8 mouse cellular contexts compared by ENCODE assay signal in genomic region chr10:60285183-60285582, GRCm38 (mm10). TPM values are rescaled to one million over a fixed set of nuclear protein-coding genes. Genes with fewer than 3 reads are reported as not detected.
DNase-seq lines count a peak whose midpoint lies in the region; ATAC-seq lines count a peak whose summit lies in the region.

No protein-coding gene starts in this region.

- peak; percentile 5; the same call in 1 of the 2 replicates for ATAC-seq in heart, embryonic 16.5 days (replicated peaks; ENCODE audit: extremely low read depth, insufficient read depth, low FRiP score)
- peak; percentile 27 for ATAC-seq in hindbrain, embryonic 13.5 days (ENCODE audit: low FRiP score)
- ATAC-seq in midbrain, embryonic 13.5 days = peak; percentile 49
- no peak for ATAC-seq in activated CD4-positive, CD25-positive, alpha-beta regulatory T cell, adult 4 months

- H3K4me1 ChIP-seq in heart, embryonic 16.5 days (ENCODE audit: control insufficient read depth, insufficient read depth, low read length) = peaks cover 78% of the 10 kb centered on the region
- H3K4me1 ChIP-seq in brown adipose tissue, adult 24 weeks (ENCODE audit: control insufficient read depth, insufficient read depth, insufficient read length, low read length) = peaks cover 81% of the 10 kb centered on the region
- H3K4me1 ChIP-seq in hindbrain, embryonic 13.5 days (replicated peaks) = peaks cover 95% of the 10 kb centered on the region
- peaks cover 89% of the 10 kb centered on the region for H3K4me1 ChIP-seq in midbrain, embryonic 13.5 days (replicated peaks)

- peak overlapping the region; percentile 3; the same call in 1 of the 2 replicates for H3K4me3 ChIP-seq in heart, embryonic 16.5 days (ENCODE audit: low read length)
- H3K4me3 ChIP-seq in brown adipose tissue, adult 24 weeks (ENCODE audit: insufficient read depth, low read depth, low read length) = peak overlapping the region; percentile 4; the same call in 1 of the 2 replicates
- peak overlapping the region; percentile 25 for H3K4me3 ChIP-seq in hindbrain, embryonic 13.5 days
- H3K4me3 ChIP-seq in midbrain, embryonic 13.5 days (replicated peaks) = peak overlapping the region; percentile 25

- 0 out of 2 replicates have a peak overlapping the region, but pooled peaks have one; percentile 3 for H3K9ac ChIP-seq in heart, embryonic 16.5 days (ENCODE audit: low read length)
- H3K9ac ChIP-seq in hindbrain, embryonic 13.5 days = peak overlapping the region; percentile 36
- peak overlapping the region; percentile 48 for H3K9ac ChIP-seq in midbrain, embryonic 13.5 days (replicated peaks)

- 50% methylated on average over 8 of the region's 8 CpGs for WGBS in heart, embryonic 16.5 days
- WGBS in hindbrain, embryonic 13.5 days = 45% methylated on average over 8 of the region's 8 CpGs
- WGBS in midbrain, embryonic 13.5 days = 35% methylated on average over 8 of the region's 8 CpGs

- no peaks in the 10 kb centered on the region for H3K9me3 ChIP-seq in heart, embryonic 16.5 days (replicated peaks; ENCODE audit: control insufficient read depth, low read length)
- H3K9me3 ChIP-seq in hindbrain, embryonic 13.5 days = no peaks in the 10 kb centered on the region
- no peaks in the 10 kb centered on the region for H3K9me3 ChIP-seq in midbrain, embryonic 13.5 days

- no peaks in the 10 kb centered on the region for H3K36me3 ChIP-seq in heart, embryonic 16.5 days (ENCODE audit: control insufficient read depth, insufficient read depth)
- no peaks in the 10 kb centered on the region for H3K36me3 ChIP-seq in hindbrain, embryonic 13.5 days
- no peaks in the 10 kb centered on the region for H3K36me3 ChIP-seq in midbrain, embryonic 13.5 days

- peak overlapping the region; percentile 29 for H3K4me2 ChIP-seq in heart, embryonic 16.5 days (ENCODE audit: low read depth, low read length)
- peak overlapping the region; percentile 52 for H3K4me2 ChIP-seq in hindbrain, embryonic 13.5 days
- H3K4me2 ChIP-seq in midbrain, embryonic 13.5 days (replicated peaks) = peak overlapping the region; percentile 57

- no peaks in the 10 kb centered on the region for H3K27me3 ChIP-seq in heart, embryonic 16.5 days (ENCODE audit: control insufficient read depth, insufficient read depth, low read length)
- H3K27me3 ChIP-seq in hindbrain, embryonic 13.5 days = no peaks in the 10 kb centered on the region
- no peaks in the 10 kb centered on the region for H3K27me3 ChIP-seq in midbrain, embryonic 13.5 days

- peak overlapping the region; percentile 69 for H3K27ac ChIP-seq in heart, embryonic 16.5 days (ENCODE audit: low read length)
- H3K27ac ChIP-seq in brown adipose tissue, adult 24 weeks (replicated peaks; ENCODE audit: low read depth, low read length) = peak overlapping the region; percentile 37
- H3K27ac ChIP-seq in hindbrain, embryonic 13.5 days = peak overlapping the region; percentile 90
- H3K27ac ChIP-seq in midbrain, embryonic 13.5 days = peak overlapping the region; percentile 81

- intact Hi-C loops in heart, postnatal 10 days (cut with DNase I) = no loop called here

- DNase-seq in heart, postnatal 10 days = no peak
- DNase-seq in urinary bladder, adult 18-20 months (ENCODE audit: low spot score in 2 of 2) = no peak
- no peak for DNase-seq in urinary bladder, adult 2 months (ENCODE audit: low spot score)

RNA-seq across cellular contexts. Expression of gene Psap, which starts 7.8 kb away (rescaled TPM):
- 130 and 143 TPM in 2 replicates for polyA plus RNA-seq in heart, embryonic 16.5 days (2015; fragmentation: Nextera tagmentation; extraction: Ambion mirVana)
- 100 to 1,000 TPM; 806 to 812 TPM for total RNA-seq in heart, postnatal 10 days (2021)
- polyA plus RNA-seq in brown adipose tissue, adult 24 weeks (2012; ENCODE audit: insufficient read depth, insufficient read length, missing spikeins) = 774 and 844 TPM in 2 replicates
- 152 and 153 TPM in 2 replicates for polyA plus RNA-seq in hindbrain, embryonic 13.5 days (2015; fragmentation: Nextera tagmentation; extraction: Ambion mirVana)
- 126 and 154 TPM in 2 replicates for polyA plus RNA-seq in midbrain, embryonic 13.5 days (2015; fragmentation: Nextera tagmentation; extraction: Ambion mirVana)
- polyA plus RNA-seq in urinary bladder, adult 2 months (2012; rRNA removed) = 1,531 and 1,599 TPM in 2 replicates
- polyA plus RNA-seq in activated CD4-positive, CD25-positive, alpha-beta regulatory T cell, adult 4 months (2017; shearing (Covaris generic)) = 100 to 1,000 TPM in 1 of 2 experiments, 10 to 100 TPM in 1; 95.5 to 199 TPM

Comparison
In these comparisons a context has a peak if more than half of its experiments do, and no peak if none do; other contexts are left out.
1. H3K27ac ChIP-seq: peak in every context shown above with its lines; median percentile 90 in hindbrain, embryonic 13.5 days; 81 in midbrain, embryonic 13.5 days; 69 in heart, embryonic 16.5 days; 37 in brown adipose tissue, adult 24 weeks.